9 mouse cellular contexts compared by ENCODE assay signal in the genomic region with DNA sequence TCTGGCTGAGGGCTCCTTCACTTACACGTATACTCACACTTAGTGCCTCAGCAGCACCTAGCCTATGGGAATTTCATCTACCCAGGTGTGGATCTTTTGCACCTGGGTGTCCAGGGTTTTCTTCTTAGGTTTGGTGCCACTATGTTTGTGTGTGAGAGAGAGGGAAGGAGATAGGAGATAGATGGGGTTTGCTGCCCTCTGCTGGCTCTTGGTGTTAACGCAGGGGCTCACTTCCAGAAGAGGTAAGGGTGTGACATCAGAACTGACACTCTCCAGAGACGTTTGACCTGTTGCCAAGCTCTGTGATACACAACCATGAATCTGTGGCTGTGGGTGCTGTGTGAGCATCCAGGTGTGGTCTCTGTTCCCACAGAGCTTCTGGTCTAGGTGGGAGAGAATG.
DNase-seq lines count a peak whose midpoint lies in the region; ATAC-seq lines count a peak whose summit lies in the region.
"Had no signal": no experiment of that assay in that cellular context is flagged by ENCODE, and none has a peak within 500 bp of the region (broad histone marks: within the 10 kb centered on the region; RNA-seq: fewer than 3 reads in every experiment).

No protein-coding gene starts in this region.

- no peak overlapping the region for H3K4me2 ChIP-seq in limb, embryonic 13.5 days (replicated peaks)
- no peak overlapping the region for H3K4me2 ChIP-seq in stomach, embryonic 16.5 days (ENCODE audit: low read depth, low read length)

- DNase-seq in 416B (ENCODE audit: low read depth) (peak; percentile 69), NIH3T3 (ENCODE audit: low read depth) (peak; percentile 75)
- peak; percentile 80 for DNase-seq in cerebellum, adult 9-11 months
- peak; percentile 48 for DNase-seq in kidney, adult 11 months
- peak; percentile 42 for DNase-seq in naive thymus-derived CD4-positive, alpha-beta T cell, adult 2 months (ENCODE audit: low read depth)

- H3K36me3 ChIP-seq in limb, embryonic 13.5 days, result peaks cover 8% of the 10 kb centered on the region; the same call in 1 of the 2 replicates
- H3K36me3 ChIP-seq in stomach, embryonic 16.5 days (ENCODE audit: control insufficient read depth, insufficient read depth, low read length), result no peaks in the 10 kb centered on the region

- WGBS in limb, embryonic 13.5 days, result 13% methylated on average over 3 of the region's 3 CpGs
- 13% methylated on average over 3 of the region's 3 CpGs for WGBS in stomach, embryonic 16.5 days

- peak; percentile 35; the same call in 1 of the 2 replicates for ATAC-seq in frontal cortex, adult (ENCODE audit: low TSS enrichment)
- peak; percentile 58 for ATAC-seq in limb, embryonic 13.5 days (ENCODE audit: low FRiP score, low read depth)
- ATAC-seq in stomach, embryonic 16.5 days (ENCODE audit: insufficient read depth, low FRiP score), result peak; percentile 38; the same call in 1 of the 2 replicates

- H3K4me3 ChIP-seq in limb, embryonic 13.5 days, result no peak overlapping the region
- H3K4me3 ChIP-seq in stomach, embryonic 16.5 days (replicated peaks; ENCODE audit: low read length), result no peak overlapping the region
- H3K4me3 ChIP-seq: erythroblast, embryonic 14.5 days had no signal

- no peaks in the 10 kb centered on the region for H3K4me1 ChIP-seq in limb, embryonic 13.5 days
- no peaks in the 10 kb centered on the region for H3K4me1 ChIP-seq in stomach, embryonic 16.5 days (ENCODE audit: control insufficient read depth, insufficient read depth, low read length)

- H3K27ac ChIP-seq in limb, embryonic 13.5 days, result no peak overlapping the region
- H3K27ac ChIP-seq in stomach, embryonic 16.5 days (ENCODE audit: low read length), result no peak overlapping the region

- no peaks in the 10 kb centered on the region for H3K27me3 ChIP-seq in limb, embryonic 13.5 days
- H3K27me3 ChIP-seq in stomach, embryonic 16.5 days (ENCODE audit: control insufficient read depth, insufficient read depth, low read length), result no peaks in the 10 kb centered on the region

- H3K9me3 ChIP-seq in limb, embryonic 13.5 days, result no peaks in the 10 kb centered on the region
- H3K9me3 ChIP-seq in stomach, embryonic 16.5 days (replicated peaks; ENCODE audit: control insufficient read depth, low read length), result no peaks in the 10 kb centered on the region

- no peak overlapping the region for H3K9ac ChIP-seq in limb, embryonic 13.5 days
- no peak overlapping the region for H3K9ac ChIP-seq in stomach, embryonic 16.5 days (ENCODE audit: low read length)
